Mouse (Mus musculus) midbrain, embryonic 10.5 days (tissue): ENCODE results near the gene Nipbl. TPM values are rescaled to one million over a fixed set of nuclear protein-coding genes. Genes with fewer than 3 reads are reported as not detected.

ENCODE experiments used
- DNase-seq: peaks from one replicate; pipeline ENCODE4 v3.0.0-alpha.2; 2017; ENCODE audit warnings: low spot score
- H3K27ac ChIP-seq: fragments of 300-500 bp; sonication (generic); replicated peaks from 2 replicates; pipeline ENCODE4 v1.5.1; 2016; ENCODE audit warnings: mild to moderate bottlenecking
- H3K27me3 ChIP-seq: fragments of 300-500 bp; sonication (generic); 2 replicates; pipeline ENCODE4 v1.6.1; 2016; ENCODE audit warnings: low read depth, mild to moderate bottlenecking; ENCODE audit not compliant: poor library complexity, severe bottlenecking
- H3K36me3 ChIP-seq: fragments of 300-500 bp; sonication (generic); 2 replicates; pipeline ENCODE4 v1.6.1; 2016; ENCODE audit warnings: mild to moderate bottlenecking, moderate library complexity
- H3K4me1 ChIP-seq: fragments of 300-500 bp; sonication (generic); 2 replicates; pipeline ENCODE4 v1.6.1; 2016
- H3K4me3 ChIP-seq: fragments of 300-500 bp; sonication (generic); 2 replicates; pipeline ENCODE4 v1.5.1; 2016; ENCODE audit warnings: mild to moderate bottlenecking, moderate library complexity
- H3K9me3 ChIP-seq: fragments of 300-500 bp; sonication (generic); replicated peaks from 2 replicates; pipeline ENCODE4 v1.6.1; 2016; ENCODE audit warnings: mild to moderate bottlenecking
- WGBS: fragments of 180-500 bp; shearing (Covaris S2); methylation state at CpG from one replicate; pipeline ENCODE4 v1.1.7; 2016; 5-methylcytosine and 5-hydroxymethylcytosine counted together
- polyA plus RNA-seq: library from polyadenylated mRNA; unstranded; fragments of >200 nt; fragmentation: Nextera tagmentation; extraction: Ambion mirVana; gene quantifications from 2 replicates; pipeline ENCODE4 v1.2.1, GENCODE M21; 2016

The Nipbl gene
- polyA plus RNA-seq, 1 experiment from 2014 or later, result 15.8 TPM

DNA sequence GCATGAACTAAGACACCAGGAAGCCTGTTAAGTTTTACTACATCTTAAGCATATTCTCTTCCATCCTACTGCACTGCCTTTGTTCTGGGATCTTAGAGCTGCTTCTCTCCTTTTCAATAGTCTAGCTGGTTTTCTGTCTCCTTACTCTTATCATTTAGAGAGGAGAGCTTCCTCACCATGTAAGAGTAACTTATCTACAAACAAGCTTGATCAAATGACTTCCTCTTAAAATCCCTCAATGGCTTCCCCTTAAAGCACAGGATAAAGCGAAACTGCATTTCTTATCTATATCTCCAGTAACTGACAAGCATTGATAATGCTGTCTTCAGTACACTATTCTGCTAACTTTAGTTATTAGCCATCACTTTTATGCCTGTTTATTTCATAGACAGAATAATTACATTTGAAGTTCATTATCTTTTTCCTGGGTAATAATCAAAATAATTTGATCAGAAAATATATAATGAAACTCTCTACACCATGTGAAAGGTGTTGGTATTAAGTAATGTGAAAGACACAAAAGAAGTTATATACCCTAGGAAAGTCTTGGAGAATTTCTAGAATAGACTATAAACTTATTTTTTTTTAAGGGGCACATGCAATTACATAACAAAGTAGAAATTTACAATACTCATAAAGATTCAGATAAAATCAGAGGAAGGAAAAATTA is 33.0 kb downstream of the Nipbl start:
- no peak for DNase-seq
- H3K4me1 ChIP-seq, result no peaks in the 10 kb centered on the region

GRCm38 (mm10) chr15:8407082-8407481 is 37.2 kb downstream of the Nipbl start:
- Histone ChIP-seq H3K27me3 (no peaks in the 10 kb centered on the region), H3K4me3 (no peak overlapping the region), H3K36me3 (no peaks in the 10 kb centered on the region), H3K9me3 (no peaks in the 10 kb centered on the region), H3K4me1 (no peaks in the 10 kb centered on the region; the same call in 1 of the 2 replicates), H3K27ac (no peak overlapping the region)
- DNase-seq, result no peak
- WGBS, result 88% methylated on average over 2 of the region's 2 CpGs

More for the DNA sequence above, 33.0 kb downstream of the Nipbl start:
- Histone ChIP-seq H3K27ac (no peak overlapping the region), H3K9me3 (no peaks in the 10 kb centered on the region), H3K36me3 (no peaks in the 10 kb centered on the region), H3K27me3 (no peaks in the 10 kb centered on the region), H3K4me3 (no peak overlapping the region)
- WGBS, result 87% methylated on average over 1 of the region's 1 CpGs

DNA sequence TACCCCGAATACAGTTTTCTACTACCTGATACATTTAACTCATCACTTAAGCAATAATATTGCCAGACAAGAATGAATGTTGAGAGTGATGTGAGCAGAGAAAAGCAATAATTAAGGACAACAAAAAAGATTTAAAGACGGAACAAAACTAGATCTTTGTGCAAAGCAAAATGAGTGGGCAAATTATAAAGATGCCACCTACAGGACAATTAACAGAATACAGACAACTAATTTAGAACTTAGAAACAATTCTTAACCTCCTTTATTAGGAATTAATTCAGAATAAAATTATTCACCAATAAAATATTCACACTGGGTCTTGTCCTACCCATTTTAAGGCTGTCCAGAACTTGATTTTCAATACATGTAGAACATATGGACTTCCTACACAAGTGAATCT is 38.0 kb downstream of the Nipbl start:
- Histone ChIP-seq H3K27ac (no peak overlapping the region), H3K4me3 (no peak overlapping the region), H3K27me3 (no peaks in the 10 kb centered on the region), H3K36me3 (no peaks in the 10 kb centered on the region), H3K4me1 (peaks cover 7% of the 10 kb centered on the region), H3K9me3 (no peaks in the 10 kb centered on the region)
- DNase-seq, result no peak
- WGBS, result 95% methylated on average over 2 of the region's 2 CpGs

DNA sequence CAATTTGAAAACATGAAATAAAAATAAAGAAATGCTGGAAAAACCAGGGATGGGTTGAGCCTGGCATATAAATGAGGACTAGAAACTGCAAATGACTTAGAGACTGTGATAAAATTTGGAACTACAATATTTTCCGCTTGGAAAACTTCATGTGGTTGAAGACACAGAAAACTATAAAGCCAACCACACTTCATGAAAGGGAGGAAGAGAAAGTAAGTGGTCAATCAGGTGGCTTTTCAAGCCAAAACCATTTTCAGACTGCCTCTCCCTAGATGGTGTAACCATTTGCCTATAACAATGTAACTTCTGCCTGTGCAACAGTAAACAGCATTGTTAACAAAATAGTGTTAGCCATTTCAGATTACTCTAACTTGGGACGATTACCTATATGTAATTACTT is 41.7 kb downstream of the Nipbl start:
- WGBS, result 95% methylated on average over 2 of the region's 2 CpGs

GRCm38 (mm10) chr15:8401536-8401935 is 42.7 kb downstream of the Nipbl start:
- WGBS, result 94% methylated on average over 2 of the region's 2 CpGs
- Histone ChIP-seq H3K4me1 (peaks cover 10% of the 10 kb centered on the region), H3K27me3 (no peaks in the 10 kb centered on the region), H3K36me3 (no peaks in the 10 kb centered on the region), H3K4me3 (no peak overlapping the region), H3K9me3 (no peaks in the 10 kb centered on the region), H3K27ac (no peak overlapping the region)
- no peak for DNase-seq

More for the DNA sequence above, 41.7 kb downstream of the Nipbl start:
- Histone ChIP-seq H3K9me3 (no peaks in the 10 kb centered on the region), H3K27ac (no peak overlapping the region), H3K27me3 (no peaks in the 10 kb centered on the region), H3K36me3 (no peaks in the 10 kb centered on the region), H3K4me3 (no peak overlapping the region), H3K4me1 (peaks cover 10% of the 10 kb centered on the region)
- DNase-seq, result no peak

- WGBS, result 87% methylated on average over 3 of the region's 3 CpGs
- Histone ChIP-seq H3K4me1 (no peaks in the 10 kb centered on the region), H3K4me3 (no peak overlapping the region), H3K27ac (no peak overlapping the region), H3K27me3 (no peaks in the 10 kb centered on the region), H3K36me3 (no peaks in the 10 kb centered on the region), H3K9me3 (no peaks in the 10 kb centered on the region)
- no peak for DNase-seq
These were observed 52.5 kb downstream of the Nipbl start for GRCm38 (mm10) chr15:8391764-8392163.

DNA sequence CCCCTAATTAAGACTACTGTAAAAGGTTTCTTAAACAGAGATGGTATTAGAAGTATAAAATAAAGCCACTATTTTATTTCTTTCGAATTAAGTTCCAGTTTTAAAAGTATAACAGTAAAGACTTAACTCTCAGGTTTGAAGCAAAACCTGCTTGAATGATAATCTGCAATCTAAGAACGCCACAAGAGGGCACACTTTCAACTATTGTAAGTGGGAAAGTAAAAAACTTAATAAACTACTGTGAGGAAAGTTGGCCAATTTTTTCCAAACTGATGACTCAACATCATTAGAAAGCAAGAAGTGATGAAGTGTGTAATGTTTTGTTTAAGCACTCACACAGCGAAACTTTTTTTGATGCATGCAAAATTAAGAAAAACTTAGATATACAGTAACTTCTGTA is 62.0 kb downstream of the Nipbl start:
- no peak overlapping the region for H3K27ac ChIP-seq
- no peak for DNase-seq
- no peaks in the 10 kb centered on the region for H3K27me3 ChIP-seq
- no peaks in the 10 kb centered on the region for H3K9me3 ChIP-seq
- H3K36me3 ChIP-seq, result no peaks in the 10 kb centered on the region
- H3K4me1 ChIP-seq, result no peaks in the 10 kb centered on the region
- no peak overlapping the region for H3K4me3 ChIP-seq
- WGBS, result 72% methylated on average over 3 of the region's 3 CpGs

GRCm38 (mm10) chr15:8375657-8376056 is 68.6 kb downstream of the Nipbl start:
- DNase-seq, result no peak
- Histone ChIP-seq H3K27me3 (no peaks in the 10 kb centered on the region), H3K9me3 (no peaks in the 10 kb centered on the region), H3K27ac (no peak overlapping the region), H3K36me3 (peaks cover 14% of the 10 kb centered on the region), H3K4me3 (no peak overlapping the region), H3K4me1 (no peaks in the 10 kb centered on the region)
- WGBS, result 97% methylated on average over 1 of the region's 1 CpGs

DNA sequence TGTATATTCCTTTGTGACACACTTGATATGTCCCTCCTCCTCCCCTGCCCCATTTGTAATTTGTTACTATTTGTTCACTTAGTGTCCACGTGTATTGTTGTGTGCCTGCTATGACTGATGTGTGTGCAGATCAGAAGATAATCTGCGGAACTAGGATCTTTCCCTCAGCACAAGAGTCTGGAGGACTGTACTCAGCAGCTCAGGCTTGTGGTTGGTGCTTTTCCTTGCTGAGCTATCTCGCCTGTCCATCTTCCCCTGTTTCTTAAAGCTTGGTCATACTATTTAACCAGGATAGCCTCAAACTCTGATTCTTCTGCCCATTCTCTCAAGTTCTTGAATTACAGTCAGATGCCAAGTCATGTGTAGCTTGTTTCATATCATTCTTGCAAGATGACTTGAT is 69.5 kb downstream of the Nipbl start:
- Histone ChIP-seq H3K4me1 (no peaks in the 10 kb centered on the region), H3K27me3 (no peaks in the 10 kb centered on the region), H3K27ac (no peak overlapping the region), H3K9me3 (no peaks in the 10 kb centered on the region), H3K4me3 (no peak overlapping the region), H3K36me3 (peaks cover 24% of the 10 kb centered on the region)
- DNase-seq, result no peak
- WGBS, result 85% methylated on average over 3 of the region's 3 CpGs

DNA sequence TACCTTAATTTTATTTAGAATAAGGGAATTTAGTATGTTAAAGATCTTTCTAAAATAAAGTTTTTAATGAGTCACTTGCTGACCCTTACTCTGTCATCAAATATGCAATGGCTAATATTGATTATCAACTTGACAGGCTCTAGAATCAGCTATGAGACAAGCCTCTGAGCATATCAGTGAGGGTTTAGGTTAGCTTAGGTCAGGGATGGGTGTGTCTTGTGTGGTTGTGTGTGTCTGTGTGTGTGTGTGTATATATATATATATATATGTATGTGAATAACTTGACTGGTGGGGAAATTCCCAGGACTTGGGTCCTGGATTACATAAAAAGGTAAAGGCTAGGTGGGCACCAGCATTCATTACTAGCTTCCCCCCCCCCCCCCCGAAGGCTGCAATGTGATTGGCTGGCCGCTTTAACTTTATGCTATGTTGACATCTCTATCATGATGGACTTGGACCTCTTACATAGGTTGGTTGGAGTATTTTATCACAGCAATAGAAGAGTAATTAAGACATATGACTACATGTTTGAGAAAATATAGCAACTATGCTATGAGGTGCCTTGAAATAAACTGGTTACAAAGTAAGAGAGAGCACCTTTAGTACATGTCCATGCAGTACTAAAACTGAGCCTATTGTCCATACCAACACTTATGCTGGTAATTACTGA is 97.0 kb downstream of the Nipbl start:
- Histone ChIP-seq H3K9me3 (no peaks in the 10 kb centered on the region), H3K27ac (no peak overlapping the region), H3K4me1 (no peaks in the 10 kb centered on the region), H3K4me3 (no peak overlapping the region), H3K36me3 (peaks cover 37% of the 10 kb centered on the region), H3K27me3 (no peaks in the 10 kb centered on the region)
- DNase-seq, result no peak
- WGBS, result 84% methylated on average over 2 of the region's 2 CpGs

DNA sequence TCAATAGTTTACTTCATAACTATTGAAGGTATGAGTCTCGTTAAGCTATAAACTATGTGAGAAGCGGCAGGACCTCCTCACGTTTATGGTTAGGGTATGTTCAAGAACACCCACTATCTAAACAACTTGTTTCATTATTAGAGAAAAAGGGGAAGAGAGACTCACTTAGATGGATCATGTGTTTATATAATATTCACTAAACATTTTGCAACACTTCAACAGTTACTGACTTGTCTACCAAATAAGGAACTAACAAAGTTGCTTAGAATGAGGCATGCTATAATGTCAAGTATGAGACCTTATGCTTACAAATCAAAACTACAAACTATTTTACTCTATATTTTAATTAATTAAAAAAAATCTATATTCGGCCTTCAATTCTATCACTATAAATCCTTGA is 103.7 kb downstream of the Nipbl start:
- WGBS, result 95% methylated on average over 4 of the region's 4 CpGs
- no peak for DNase-seq
- Histone ChIP-seq H3K27me3 (no peaks in the 10 kb centered on the region), H3K9me3 (no peaks in the 10 kb centered on the region), H3K4me1 (no peaks in the 10 kb centered on the region), H3K36me3 (peaks cover 60% of the 10 kb centered on the region), H3K4me3 (no peak overlapping the region), H3K27ac (no peak overlapping the region)

DNA sequence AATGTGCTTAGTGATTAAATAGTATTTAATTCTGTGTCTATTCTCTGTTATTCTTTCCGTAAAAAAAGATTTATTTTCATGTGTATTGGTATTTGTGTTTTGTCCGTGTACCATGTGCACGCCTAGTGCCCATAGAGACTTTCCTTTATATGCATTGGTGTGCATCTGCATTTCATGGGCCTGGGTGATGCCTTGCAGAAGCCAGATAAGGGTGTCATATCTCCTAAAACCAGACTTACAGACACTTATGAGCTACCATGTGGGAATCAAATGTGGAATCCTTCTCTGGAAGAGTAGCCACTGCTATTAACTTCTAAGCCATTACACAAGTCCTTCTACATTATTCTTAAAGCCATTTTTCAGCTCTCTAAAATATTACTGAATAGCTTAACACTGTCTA is 112.7 kb downstream of the Nipbl start:
- H3K36me3 ChIP-seq, result peaks cover 94% of the 10 kb centered on the region
- 91% methylated on average over 3 of the region's 3 CpGs for WGBS

GRCm38 (mm10) chr15:8325629-8326028 is 118.6 kb downstream of the Nipbl start:
- no peak for DNase-seq
- H3K36me3 ChIP-seq, result peaks cover 93% of the 10 kb centered on the region
- WGBS, result 95% methylated on average over 2 of the region's 2 CpGs
- no peaks in the 10 kb centered on the region for H3K27me3 ChIP-seq
- no peak overlapping the region for H3K4me3 ChIP-seq
- H3K9me3 ChIP-seq, result no peaks in the 10 kb centered on the region
- H3K4me1 ChIP-seq, result no peaks in the 10 kb centered on the region
- no peak overlapping the region for H3K27ac ChIP-seq

More for the DNA sequence above, 112.7 kb downstream of the Nipbl start:
- Histone ChIP-seq H3K27me3 (no peaks in the 10 kb centered on the region), H3K4me1 (no peaks in the 10 kb centered on the region), H3K9me3 (no peaks in the 10 kb centered on the region), H3K27ac (no peak overlapping the region), H3K4me3 (no peak overlapping the region)
- DNase-seq, result no peak
